Mouse (Mus musculus): ENCODE measurements around the gene Rnase4.

Rnase4 gene

GRCm38 (mm10) chr14:51088970-51089673 is 1.8 kb upstream of the Rnase4 start:
- peak; percentile 87 to 94 for DNase-seq

DNA sequence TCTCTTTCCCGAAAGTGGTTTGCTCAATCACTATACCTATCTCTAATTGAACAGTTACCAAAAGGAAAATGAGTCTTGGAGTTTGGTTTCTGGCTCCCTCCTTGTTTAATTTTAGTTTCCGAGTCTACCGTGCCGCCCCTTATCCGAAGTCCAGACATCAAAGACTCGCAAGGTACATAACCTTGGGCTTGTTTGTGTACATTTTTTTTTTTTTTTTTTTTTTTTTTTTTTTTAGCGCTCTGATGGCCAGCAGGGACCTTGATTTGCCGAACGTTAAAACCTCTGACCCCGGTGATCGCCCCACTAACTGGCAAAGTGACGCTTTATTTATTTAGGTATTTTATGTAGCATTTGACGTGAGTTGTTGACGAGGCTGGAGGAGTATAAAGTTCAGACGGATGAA is 1.2 kb upstream of the Rnase4 start:
- DNase-seq, result no peak

DNA sequence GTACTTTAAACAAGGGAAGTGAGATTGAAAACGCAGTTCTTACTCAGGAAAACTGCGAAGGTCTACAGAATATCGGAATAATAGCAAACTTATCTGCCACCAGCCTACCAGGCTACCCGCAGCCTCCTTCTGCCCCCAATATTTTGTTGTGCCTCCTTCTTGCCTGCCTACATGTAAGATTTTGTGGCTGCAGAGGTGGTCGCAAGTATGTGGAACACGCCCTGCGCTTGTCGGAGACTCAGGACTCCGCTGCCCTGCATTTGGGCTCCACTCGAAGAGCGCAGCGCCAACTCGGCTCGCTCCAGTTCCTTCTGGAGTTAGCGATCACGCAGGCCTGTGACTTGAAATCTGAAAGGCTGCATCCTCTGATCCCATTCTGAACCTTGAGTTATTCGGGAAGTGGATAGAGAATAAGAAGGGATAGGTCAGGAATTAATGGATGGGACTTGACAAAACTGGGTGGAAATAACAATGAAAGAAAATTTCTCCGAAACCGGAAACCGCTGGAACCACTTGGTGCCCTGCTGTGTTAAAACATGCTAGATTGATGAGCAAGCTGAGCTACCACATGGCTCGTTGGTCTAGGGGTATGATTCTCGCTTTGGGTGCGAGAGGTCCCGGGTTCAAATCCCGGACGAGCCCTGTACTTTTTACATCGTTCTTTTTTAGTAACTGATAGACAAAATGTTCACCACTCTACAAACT is 648 bp upstream of the Rnase4 start:
- DNase-seq, result peak; percentile 60 to 74

DNA sequence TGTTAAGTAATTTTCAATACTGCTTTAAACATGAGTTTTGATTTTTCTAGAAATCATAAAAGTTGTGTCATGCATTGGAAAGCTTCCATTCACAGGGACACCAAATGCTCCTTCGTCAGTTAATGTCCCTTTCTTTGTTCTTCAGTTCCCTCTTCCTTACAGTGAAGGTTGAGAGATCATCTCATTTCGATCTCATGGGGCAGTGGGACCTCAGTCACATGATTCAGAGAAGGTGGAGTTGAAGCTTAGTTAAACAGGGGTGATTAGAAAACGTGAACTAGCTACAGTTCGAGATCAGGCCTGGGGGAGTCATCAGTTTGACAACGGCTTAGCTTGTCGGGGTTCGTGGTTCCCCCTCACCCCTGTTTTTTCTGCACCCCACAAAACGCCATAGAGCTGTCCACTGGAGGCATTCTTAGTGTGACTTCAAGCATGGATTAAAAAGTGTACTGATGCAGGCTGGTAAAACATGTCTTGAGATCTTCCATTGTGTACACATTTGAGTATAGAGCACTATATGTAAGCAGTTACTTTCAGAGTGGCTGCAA is 1.3 kb downstream of the Rnase4 start:
- no peak for DNase-seq

DNA sequence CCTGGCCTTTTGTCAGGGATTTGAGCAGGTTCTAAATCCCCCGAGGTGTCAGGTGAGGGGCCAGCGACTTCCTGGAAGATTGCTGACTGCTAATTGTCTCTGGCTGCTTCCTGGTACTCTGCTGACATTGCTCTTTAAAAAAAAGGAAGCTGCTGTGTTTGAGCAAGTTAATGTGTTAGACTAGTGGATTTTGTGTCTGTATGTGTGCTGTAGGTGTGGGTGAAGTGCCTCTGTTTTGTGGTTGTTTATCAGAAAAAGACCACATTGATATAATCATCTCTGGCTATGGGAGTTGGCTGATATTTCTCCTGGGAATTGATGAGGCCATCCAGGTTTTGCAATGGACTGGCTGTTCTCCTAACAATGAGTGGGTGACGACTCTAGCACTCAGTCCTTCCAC is 2.6 kb downstream of the Rnase4 start:
- no peak for DNase-seq

DNA sequence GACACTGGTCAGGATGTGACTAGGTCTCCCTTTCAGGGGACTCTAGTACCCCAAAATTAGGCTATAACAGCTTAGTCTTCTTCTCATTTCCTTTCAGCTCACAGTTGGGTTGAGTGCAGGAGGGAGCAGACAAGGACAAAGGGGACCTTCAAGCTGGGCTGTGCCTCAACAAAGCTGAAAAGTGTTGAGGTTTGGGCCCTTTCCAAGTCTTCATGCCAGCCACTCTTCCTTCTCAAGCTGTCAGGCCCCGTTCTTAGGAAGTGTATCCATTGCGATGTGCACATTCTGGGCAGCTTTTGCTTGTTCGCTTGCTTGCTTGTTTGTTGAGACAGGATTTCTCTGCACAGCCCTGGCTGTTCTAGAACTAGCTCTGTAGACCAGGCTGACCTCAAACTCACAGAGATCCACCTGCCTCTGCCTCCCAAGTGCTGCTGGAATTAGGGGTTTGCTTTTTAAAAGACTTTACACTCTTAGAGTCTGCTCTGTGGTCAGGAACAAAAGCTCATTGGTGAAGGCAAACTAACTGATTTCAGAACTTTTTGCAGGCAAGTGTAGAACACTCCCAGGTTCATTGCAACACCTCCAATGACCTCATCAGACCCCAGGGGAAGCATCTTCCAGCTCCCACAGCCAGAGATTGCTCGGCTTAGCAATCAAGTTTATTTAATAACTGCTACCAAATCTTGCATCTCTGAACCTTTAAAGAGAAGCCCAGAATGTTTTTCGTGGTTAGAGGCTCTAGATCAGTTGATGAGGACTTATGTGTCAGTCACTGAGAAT is 3.4 kb downstream of the Rnase4 start:
- no peak for DNase-seq

DNA sequence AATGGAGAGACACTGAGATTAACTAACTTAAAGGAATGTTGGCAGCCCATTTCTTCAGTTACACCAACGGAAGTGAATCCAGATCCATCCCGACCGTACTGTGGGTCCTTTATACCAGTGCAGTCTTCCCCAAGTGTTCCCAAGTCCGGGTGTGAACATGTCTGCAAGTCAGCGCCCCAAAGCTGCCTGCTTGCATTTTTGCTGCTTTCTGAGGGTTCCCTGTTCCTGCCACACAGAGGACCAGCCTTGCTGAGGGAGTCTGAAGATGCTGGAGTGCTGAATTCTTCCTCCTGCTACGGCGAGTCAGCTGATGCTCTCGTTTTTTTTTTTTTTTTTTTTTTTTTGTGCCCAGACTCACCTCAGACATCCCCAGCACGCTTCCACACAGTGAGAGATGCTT is 4.0 kb downstream of the Rnase4 start:
- no peak for DNase-seq

DNA sequence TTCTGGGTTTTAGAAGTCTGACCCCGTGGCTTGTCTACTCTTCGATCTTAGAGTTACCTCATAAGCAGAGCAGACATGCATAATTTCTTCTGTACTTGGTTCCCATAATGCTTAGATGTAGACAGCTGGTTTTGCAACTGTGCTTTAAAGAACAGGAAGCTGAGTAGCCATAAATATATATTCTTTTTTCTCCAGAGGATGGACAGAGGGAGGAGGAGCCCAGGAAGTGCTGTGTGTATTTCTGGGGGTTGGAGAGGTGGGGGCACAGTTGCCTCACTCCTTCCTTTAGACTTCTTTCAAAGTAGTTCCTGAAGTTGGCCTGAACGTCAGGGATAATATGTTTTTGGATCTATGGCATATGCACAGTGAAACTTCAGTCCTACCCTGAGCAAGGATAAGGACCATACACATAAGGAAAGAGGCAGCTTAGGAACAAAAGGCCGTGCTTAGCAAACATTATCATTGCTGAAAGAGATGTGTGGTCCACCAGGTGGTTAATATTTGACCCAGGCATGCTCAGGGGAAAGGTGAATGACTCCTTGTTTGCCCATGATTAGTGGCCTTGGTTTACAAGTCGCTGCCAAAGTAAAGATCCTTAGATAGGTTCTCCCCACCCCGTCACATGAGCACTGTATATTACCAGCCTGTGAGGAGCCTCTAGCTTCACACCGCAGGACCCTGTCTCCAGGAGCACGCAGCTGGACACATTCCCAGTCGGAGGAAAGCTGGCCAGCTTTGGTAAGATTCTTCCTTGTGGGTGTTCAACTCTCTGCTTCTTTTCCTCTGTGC is 5.1 kb downstream of the Rnase4 start:
- DNase-seq, result no peak

DNA sequence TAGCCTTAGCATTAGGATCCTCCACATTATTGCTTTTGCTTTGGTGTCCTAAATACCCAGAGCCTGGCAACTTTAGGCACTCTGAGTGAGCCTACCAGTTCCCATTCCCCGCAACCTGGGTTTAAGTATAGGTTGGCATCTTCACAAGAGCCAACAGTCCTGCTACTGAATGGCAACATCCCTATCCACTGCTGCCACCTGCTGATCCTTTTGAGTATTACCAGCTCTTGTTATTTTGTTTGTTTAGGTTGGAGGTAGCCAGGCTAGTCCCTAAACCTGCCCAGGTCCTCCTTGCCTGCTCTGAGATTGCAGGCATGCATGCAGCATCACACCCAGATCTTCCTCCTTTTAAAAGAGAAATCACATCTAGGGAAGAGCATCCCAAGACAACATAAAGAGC is 7.4 kb downstream of the Rnase4 start:
- peak; percentile 12 to 33 for DNase-seq

DNA sequence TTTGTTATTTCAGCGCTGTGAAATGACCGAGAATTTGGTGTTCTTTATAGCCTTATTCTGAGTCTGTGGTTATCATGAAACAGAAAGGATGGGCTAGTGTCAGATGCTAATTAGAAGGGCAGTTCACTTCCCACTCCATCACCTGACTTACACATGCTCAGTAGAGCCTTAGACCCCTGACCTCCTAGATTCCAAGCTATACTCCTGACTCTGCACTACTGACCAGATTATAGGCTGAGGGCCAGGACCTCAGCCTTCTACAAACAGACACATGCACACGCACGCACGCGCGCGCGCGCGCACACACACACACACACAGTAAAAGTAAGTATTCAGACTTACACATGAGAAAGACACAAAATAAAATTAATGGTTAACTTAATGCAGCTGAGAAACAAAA is 8.0 kb downstream of the Rnase4 start:
- no peak for DNase-seq

DNA sequence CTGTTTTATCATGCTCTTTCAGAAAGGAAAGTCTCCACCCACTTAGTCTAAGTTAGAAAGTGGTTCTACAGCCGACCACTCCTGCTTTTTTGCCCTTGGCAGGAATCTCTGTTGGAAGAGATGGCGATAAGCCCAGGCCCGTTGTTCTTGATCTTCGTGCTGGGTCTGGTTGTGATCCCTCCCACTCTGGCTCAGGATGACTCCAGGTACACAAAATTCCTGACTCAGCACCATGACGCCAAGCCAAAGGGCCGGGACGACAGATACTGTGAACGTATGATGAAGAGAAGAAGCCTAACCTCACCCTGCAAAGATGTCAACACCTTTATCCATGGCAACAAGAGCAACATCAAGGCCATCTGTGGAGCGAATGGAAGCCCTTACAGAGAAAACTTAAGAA is 10.4 kb downstream of the Rnase4 start:
- no peak for DNase-seq

GRCm38 (mm10) chr14:51103217-51103616 is 12.3 kb downstream of the Rnase4 start:
- DNase-seq, result peak in 1 of 2 experiments; percentile 11

DNA sequence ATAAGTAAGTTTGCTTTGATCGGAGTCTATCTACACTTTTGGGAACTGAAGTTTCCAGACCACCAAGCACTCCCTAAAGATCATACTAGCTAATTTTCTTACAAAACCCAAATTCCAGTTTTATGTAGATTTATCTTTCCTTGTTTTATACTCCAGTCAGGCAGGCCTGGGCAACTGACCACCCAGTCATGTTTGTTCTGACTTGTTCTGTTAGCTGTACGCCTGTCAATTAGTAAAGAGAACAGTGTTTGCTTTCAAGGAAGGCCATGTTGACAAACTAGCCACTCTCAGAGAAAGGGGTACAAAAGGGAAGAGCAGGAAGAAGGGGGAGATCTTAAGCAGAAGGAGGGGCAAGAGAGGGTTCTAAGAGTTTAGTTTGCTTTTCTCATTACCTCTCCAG is 13.5 kb downstream of the Rnase4 start:
- DNase-seq, result no peak

GRCm38 (mm10) chr14:51106449-51106967 is 15.6 kb downstream of the Rnase4 start:
- no peak for DNase-seq

DNA sequence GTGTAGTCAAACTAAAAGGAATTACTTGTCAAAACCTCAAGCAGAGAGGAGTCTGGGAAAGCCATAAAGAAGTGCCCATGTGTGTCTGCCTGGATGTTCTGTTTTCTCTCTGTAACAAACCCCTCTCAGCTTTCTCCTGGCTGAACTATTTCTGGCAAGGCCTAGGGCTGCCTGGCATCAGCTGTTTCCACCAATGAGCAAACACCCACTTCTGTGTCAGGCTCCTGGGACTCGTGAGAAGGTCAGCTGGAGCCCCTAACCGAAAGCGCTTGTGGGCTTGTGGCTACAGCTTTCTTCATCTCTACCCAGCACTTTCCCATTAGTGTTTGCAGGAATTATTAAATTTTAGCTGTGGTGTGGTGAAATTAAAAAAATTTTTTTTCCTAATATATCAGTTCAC is 21.1 kb downstream of the Rnase4 start:
- DNase-seq, result no peak

GRCm38 (mm10) chr14:51113476-51113875 is 22.6 kb downstream of the Rnase4 start:
- no peak for DNase-seq

GRCm38 (mm10) chr14:51113916-51114560 is 23.2 kb downstream of the Rnase4 start, which contains the start of gene Eddm3b:
Eddm3b (plus strand) TSS chr14:51114426.
- DNase-seq, result no peak

GRCm38 (mm10) chr14:51125684-51126083 is 34.8 kb downstream of the Rnase4 start:
- no peak for DNase-seq

GRCm38 (mm10) chr14:51127648-51128258 is 36.9 kb downstream of the Rnase4 start:
- DNase-seq, result no peak

- no peak for DNase-seq
Observed at GRCm38 (mm10) chr14:51128775-51129623, 38.1 kb downstream of the Rnase4 start.
